Mouse (Mus musculus): Measurements from ENCODE around the gene Ankrd13c. TPM values are rescaled to one million over a fixed set of nuclear protein-coding genes. Genes with fewer than 3 reads are reported as not detected.

Gene Ankrd13c
- polyA plus RNA-seq, 1 experiment from 2014 or later: 13.8 TPM

- Histone ChIP-seq H3K4me1 (ENCODE audit: insufficient read depth, low read depth, low read length) (no peaks in the 10 kb centered on the region), H3K4me3 (ENCODE audit: low read depth, low read length) (no peak overlapping the region), H3K27ac (ENCODE audit: low read length) (no peak overlapping the region), H3K36me3 (ENCODE audit: insufficient read depth, low read length) (no peaks in the 10 kb centered on the region), H3K9me3 (ENCODE audit: low read length) (no peaks in the 10 kb centered on the region), H3K27me3 (replicated peaks; ENCODE audit: insufficient read depth, low read length) (no peaks in the 10 kb centered on the region), H3K4me2 (replicated peaks; ENCODE audit: low read depth, low read length) (no peak overlapping the region), H3K9ac (replicated peaks; ENCODE audit: low read depth) (no peak overlapping the region)
- DNase-seq (ENCODE audit: low spot score) (no peak), ATAC-seq (no peak)
- WGBS: 57% methylated on average over 2 of the region's 2 CpGs
- TF ChIP-seq CTCF (IDR thresholded peaks at IDR 0.05): no peak
- TF ChIP-seq EP300 (IDR thresholded peaks at IDR 0.05): no peak
These were observed 93.7 kb downstream of the Ankrd13c start for GRCm38 (mm10) chr3:158040755-158041154.

- WGBS: 83% methylated on average over 2 of the region's 2 CpGs
These were observed 102.5 kb downstream of the Ankrd13c start for GRCm38 (mm10) chr3:158049508-158049907.

More at GRCm38 (mm10) chr3:158049508-158049907, 102.5 kb downstream of the Ankrd13c start:
- no peaks in the 10 kb centered on the region for H3K4me1 ChIP-seq (ENCODE audit: insufficient read depth, low read depth, low read length)
- no peak for DNase-seq (ENCODE audit: low spot score)
- H3K9me3 ChIP-seq (ENCODE audit: low read length): no peaks in the 10 kb centered on the region
- H3K27me3 ChIP-seq (replicated peaks; ENCODE audit: insufficient read depth, low read length): no peaks in the 10 kb centered on the region
- H3K4me2 ChIP-seq (replicated peaks; ENCODE audit: low read depth, low read length): no peak overlapping the region
- H3K4me3 ChIP-seq (ENCODE audit: low read depth, low read length): no peak overlapping the region
- TF ChIP-seq EP300 (IDR thresholded peaks at IDR 0.05) (no peak), CTCF (IDR thresholded peaks at IDR 0.05) (no peak)
- no peak overlapping the region for H3K9ac ChIP-seq (replicated peaks; ENCODE audit: low read depth)
- H3K27ac ChIP-seq (ENCODE audit: low read length): no peak overlapping the region
- H3K36me3 ChIP-seq (ENCODE audit: insufficient read depth, low read length): no peaks in the 10 kb centered on the region; the same call in 1 of the 2 replicates
- ATAC-seq: no peak

Other genes starting within 250 kb of the Ankrd13c start
- gene Cth, start 22.2 kb upstream of the Ankrd13c start, polyA plus RNA-seq (2015; fragmentation: Nextera tagmentation; extraction: Ambion mirVana): 6.4 and 6.9 TPM in 2 replicates
- gene Srsf11, start 89.4 kb downstream of the Ankrd13c start, polyA plus RNA-seq (2015; fragmentation: Nextera tagmentation; extraction: Ambion mirVana): 190 and 200 TPM in 2 replicates
- gene Lrrc40, start 89.4 kb downstream of the Ankrd13c start, polyA plus RNA-seq (2015; fragmentation: Nextera tagmentation; extraction: Ambion mirVana): 15.1 and 16.5 TPM in 2 replicates

Measured in lung, postnatal 0 days (tissue).